Mouse (Mus musculus): ENCODE results near the gene Cib1. TPM values are rescaled to one million over a fixed set of nuclear protein-coding genes. Genes with fewer than 3 reads are reported as not detected.

Gene Cib1
- total RNA-seq, 2 experiments from 2014 or later, result 5.6 to 9.0 TPM

DNA sequence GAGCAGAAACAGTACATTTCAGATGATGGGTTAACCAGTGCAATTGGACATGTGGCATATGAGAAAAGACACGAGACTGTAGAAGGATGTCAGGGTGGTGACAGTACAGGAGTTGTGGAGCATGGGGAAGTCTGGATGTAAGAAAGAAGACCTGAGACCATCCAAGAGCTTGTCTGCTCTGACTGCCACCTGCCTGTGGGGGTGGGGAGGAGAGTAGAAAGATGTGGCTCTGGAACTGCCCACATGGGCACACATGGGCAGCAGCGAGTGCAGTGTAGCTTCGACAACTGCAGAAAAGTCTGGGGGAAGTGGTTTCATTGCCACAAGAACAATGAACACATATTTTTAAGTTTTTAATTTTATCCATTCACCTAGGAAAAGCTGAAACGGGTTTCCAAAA, 35.2 kb downstream of the Cib1 start:
- Histone ChIP-seq H3K27ac (peak overlapping the region; percentile 84; the same call in 1 of the 2 replicates), H3K4me3 (peak overlapping the region; percentile 88; the same call in 1 of the 2 replicates)
- no peak for TF ChIP-seq CTCF (IDR thresholded peaks at IDR 0.05)
- no peak for DNase-seq
- intact Hi-C loops (cut with DNase I), result no loop called here

DNA sequence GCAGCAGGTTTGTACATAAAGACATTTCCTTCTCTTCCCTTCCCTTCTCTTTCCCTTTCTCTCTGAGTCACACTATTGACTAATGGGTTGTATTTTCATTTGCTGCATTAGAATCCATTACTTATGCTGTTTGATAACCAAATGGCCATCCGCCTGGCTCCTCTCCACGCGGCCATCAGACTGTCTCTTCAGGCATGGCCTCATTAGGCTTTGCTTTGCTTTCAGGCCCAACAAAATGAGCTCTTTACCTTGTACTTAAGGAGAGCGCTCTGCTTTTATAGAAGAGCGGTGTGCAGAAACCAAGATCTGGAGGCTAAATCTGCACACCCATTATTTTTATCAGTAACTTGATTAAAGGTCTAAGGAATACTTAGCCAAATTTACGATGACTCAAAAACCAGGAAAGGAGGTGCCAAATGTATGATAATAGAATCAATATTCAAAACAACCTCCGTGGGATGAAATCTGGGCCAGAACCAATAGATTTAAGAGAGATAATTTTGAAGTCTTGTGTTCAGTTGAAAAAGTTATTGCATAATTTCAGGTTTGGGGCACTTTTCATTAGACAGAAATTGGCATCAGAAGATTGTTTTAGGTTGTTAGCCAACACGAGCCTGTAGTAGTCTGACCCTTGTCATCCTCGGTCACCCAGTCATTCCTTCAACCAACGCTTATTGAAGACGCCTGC, 36.9 kb downstream of the Cib1 start:
- intact Hi-C loops (cut with DNase I), result no loop called here
- Histone ChIP-seq H3K4me3 (no peak overlapping the region), H3K27ac (no peak overlapping the region)
- no peak for TF ChIP-seq CTCF (IDR thresholded peaks at IDR 0.05)
- no peak for DNase-seq

GRCm38 (mm10) chr7:80195146-80195545, 37.5 kb downstream of the Cib1 start:
- intact Hi-C loops (cut with DNase I), result no loop called here
- no peak overlapping the region for H3K4me3 ChIP-seq
- TF ChIP-seq CTCF (IDR thresholded peaks at IDR 0.05), result no peak
- no peak overlapping the region for H3K27ac ChIP-seq
- DNase-seq, result no peak

DNA sequence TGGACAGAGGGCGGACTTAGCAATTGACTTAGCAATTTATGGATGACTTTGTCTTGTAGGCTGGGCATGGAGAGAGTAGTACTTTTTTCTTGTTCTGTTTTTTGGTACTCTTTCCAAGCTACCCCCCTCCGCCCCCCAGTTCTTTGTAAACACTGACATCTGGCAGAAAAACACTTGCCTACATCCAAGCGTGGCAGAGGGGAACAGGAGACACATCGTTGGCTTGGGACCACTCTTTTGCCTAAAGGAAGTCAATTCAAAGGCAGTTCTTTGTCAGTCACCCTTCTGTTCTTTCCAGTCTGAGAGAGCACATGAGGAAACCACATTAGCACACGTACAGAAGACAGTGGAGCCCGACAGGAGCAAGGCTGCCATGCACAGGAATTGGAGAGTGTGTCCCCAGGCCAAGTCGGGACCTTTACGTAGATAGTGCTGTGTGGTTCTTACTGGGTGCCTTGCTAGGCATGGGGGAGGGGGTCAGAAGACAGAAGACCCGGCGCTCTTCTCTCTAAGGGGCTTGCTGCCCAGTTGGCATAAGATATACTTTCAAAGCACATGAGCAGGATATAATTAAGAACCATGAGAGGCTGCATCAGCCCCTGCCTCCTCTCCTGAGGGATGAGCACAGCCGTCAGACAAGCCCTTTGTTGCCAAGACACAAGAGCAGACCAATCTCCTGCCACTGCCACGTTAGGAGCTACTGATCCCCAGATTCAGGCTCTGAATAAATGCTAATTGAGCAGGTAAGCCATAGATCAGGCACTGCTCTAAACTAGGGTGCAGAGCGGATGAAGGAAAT, 38.5 kb downstream of the Cib1 start:
- TF ChIP-seq CTCF (IDR thresholded peaks at IDR 0.05), result no peak
- Histone ChIP-seq H3K27ac (no peak overlapping the region), H3K4me3 (no peak overlapping the region)
- intact Hi-C loops (cut with DNase I), result no loop called here
- DNase-seq, result no peak

DNA sequence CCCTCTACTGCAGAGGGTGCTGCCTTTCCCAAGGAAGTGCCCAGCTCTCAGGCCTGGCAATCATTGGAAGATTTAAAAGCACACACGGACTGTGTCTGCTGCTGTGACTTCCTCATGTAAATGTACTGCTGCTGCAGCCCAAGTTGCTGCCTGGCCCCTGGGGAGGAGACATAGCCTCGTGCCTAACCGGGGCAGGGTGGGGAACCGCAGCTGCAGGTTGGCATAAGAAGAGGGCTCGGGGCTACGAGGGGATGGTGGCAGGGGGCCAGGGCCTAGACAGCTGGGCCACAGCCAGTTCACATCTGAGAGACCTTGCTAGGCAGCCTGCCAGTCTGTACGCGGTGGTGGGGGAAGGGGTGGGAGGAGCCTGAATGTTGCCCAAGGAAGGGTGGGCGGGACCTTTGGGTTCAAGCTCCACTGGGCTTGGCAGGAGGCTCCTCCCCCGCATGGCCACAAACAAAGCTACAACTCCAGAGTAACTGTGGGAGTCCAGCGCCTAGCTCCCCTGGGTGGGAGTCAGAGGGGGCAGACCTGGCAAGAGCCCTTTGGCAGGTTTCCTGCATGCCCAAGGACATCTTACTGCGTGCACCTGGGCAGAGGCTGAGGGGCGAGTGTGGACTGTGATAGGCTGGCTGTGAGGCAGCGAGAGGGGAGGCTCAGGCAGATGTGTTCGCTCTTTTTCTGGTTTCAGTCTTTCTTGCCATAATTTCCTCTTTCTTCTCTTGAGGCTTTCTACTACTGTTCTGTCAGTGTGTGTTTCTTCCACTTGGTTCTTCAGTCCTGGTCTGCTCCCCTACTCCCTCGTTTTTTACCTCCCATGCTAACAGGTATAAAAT, 40.2 kb downstream of the Cib1 start:
- peak overlapping the region; percentile 68 for H3K4me3 ChIP-seq
- no peak for TF ChIP-seq CTCF (IDR thresholded peaks at IDR 0.05)
- intact Hi-C loops (cut with DNase I), result no loop called here
- peak; percentile 77 for DNase-seq
- H3K27ac ChIP-seq, result peak overlapping the region; percentile 79

DNA sequence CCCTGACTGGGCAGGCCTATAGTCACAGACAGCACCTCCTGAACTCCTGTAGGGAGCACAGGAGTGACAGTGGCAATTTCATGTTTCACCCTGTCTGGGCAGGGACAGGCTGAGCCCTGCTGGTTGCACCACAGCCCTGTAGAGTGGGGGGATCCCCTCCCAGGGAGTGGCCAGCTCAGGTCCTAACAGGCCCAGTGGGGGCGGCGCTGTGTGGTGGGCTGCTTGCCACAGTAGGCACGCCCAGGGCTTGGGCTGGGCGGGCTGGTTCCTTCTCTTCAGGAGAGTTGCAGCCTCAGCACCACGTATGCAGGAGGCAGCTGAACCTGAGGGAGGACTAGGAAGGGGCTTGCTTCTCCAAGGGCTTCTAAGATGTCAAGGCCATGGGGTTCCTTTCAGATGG, 41.2 kb downstream of the Cib1 start:
- Histone ChIP-seq H3K4me3 (no peak overlapping the region), H3K27ac (peak overlapping the region; percentile 79)
- TF ChIP-seq CTCF (IDR thresholded peaks at IDR 0.05), result no peak
- peak; percentile 49 for DNase-seq
- intact Hi-C loops (cut with DNase I), result no loop called here

GRCm38 (mm10) chr7:80189147-80189933, 43.3 kb downstream of the Cib1 start:
- no peak overlapping the region for H3K27ac ChIP-seq
- DNase-seq, result no peak
- no peak overlapping the region for H3K4me3 ChIP-seq
- TF ChIP-seq CTCF (IDR thresholded peaks at IDR 0.05), result no peak
- intact Hi-C loops (cut with DNase I), result no loop called here

DNA sequence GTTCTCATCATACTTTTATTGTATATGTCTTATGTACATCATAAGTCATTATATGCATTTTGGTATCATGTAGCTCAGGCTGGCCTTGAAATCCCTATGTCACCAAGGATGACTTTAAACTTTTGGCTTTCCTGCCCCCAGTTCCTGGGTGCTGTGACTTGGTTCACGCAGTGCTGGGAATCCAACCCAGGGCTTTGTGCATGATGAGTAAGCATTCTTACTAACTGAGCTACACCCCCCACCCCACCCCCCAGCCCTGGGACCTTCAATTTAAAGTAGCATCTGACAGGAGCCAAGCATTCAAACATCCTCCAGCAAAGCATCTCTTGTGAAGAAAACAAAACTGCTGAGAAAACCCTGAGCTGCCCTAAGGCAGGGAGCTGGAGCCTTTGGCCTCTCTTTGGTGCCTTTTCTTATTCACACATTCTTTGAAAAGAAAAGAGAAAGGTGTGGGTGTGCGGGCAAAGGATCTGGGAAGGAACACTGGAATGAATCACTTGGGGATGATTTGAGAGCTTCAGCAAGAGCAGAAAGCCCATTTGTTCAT, 44.0 kb downstream of the Cib1 start:
- H3K4me3 ChIP-seq, result no peak overlapping the region
- intact Hi-C loops (cut with DNase I), result no loop called here
- DNase-seq, result no peak
- no peak overlapping the region for H3K27ac ChIP-seq
- TF ChIP-seq CTCF (IDR thresholded peaks at IDR 0.05), result no peak

- no peak for DNase-seq
- peak overlapping the region; percentile 81 for H3K4me3 ChIP-seq
- H3K27ac ChIP-seq, result peak overlapping the region; percentile 87; the same call in 1 of the 2 replicates
- intact Hi-C loops (cut with DNase I), result no loop called here
- TF ChIP-seq CTCF (IDR thresholded peaks at IDR 0.05), result no peak
Measured at GRCm38 (mm10) chr7:80187501-80187900, 45.1 kb downstream of the Cib1 start.

DNA sequence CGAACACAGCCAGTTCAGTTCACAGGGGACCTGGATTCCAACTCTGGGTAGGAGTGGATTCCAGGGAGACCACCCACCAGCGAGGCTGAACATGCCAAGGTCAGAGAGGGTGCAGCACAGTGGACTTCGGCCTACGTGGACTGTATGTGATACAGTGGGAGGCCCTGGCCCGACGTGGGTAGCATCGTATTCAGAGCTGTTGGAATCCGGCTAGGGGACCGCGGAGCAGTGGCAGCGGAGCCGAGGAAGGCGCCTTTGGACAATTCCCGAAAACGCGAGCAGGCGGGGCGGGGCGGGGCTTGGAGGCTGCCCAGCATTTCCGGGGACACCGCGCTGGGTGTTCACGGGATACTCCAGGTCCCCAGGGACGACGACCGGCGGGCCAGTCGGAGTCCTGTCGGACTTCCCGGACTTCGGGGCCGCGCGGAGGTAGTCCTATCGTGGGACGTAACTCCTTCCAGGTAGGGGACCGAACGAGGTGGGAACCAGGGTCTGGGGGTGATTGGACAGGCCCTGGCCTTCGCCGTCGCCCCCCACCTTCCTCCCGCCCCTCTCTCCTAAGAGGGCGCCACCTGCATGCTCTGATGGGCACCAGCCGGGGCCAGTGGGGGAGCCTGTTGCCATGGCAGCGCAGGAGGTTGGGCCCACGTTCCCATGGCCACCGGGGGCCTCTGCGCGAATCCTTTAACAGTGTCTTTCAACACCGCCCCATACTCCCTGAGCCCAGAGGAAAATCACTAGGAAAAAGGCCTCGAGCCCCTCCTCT, 45.9 kb downstream of the Cib1 start, which contains the start of gene Sema4b:
Sema4b (plus strand) TSS at position 311 of the 766 bp plus-strand sequence.
- H3K4me3 ChIP-seq, result peak within 1 kb of the TSS; percentile 81
- peak; percentile 95 for DNase-seq
- peak; percentile 21; the same call in 1 of the 2 replicates for TF ChIP-seq CTCF (IDR thresholded peaks at IDR 0.05)
- H3K27ac ChIP-seq, result peak within 1 kb of the TSS; percentile 87
- intact Hi-C loops (cut with DNase I), result no loop called here

DNA sequence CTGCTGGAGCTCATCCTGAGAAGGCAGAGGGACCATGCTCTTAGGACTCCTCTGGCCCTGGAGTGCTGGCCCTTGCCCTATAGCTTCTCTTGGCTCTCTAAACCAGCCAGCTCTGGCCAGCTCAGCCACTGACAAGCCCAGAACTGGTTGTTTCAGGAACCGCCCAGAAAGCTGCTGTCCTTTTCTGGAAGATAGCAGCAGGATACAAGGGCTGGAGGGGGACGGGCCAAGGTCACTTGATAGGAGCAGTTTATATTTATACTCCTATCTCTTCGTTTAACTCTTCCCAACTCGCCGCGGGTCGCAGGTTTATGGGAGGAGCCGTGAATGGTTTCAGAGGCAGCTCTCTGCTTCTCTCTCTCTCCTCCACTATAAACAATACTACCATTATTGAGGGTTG, 46.6 kb downstream of the Cib1 start:
- intact Hi-C loops (cut with DNase I), result no loop called here
- Histone ChIP-seq H3K4me3 (peak overlapping the region; percentile 81), H3K27ac (peak overlapping the region; percentile 87)
- no peak for TF ChIP-seq CTCF (IDR thresholded peaks at IDR 0.05)
- peak; percentile 65 for DNase-seq

Measured in gastrocnemius, adult 2 months (tissue).